Mouse (Mus musculus): ENCODE data around the gene Tctex1d4. TPM values are rescaled to one million over a fixed set of nuclear protein-coding genes. Genes with fewer than 3 reads are reported as not detected.

Tctex1d4 gene
- polyA plus RNA-seq, 1 experiment from 2014 or later: not detected

GRCm38 (mm10) chr4:117131890-117132793 lies 5.5 kb downstream of the Tctex1d4 start:
- no peak for ATAC-seq (ENCODE audit: low FRiP score)
- no peak overlapping the region; the same call in 1 of the 2 replicates for H3K27ac ChIP-seq (replicated peaks)

GRCm38 (mm10) chr4:117132794-117133143 lies 6.2 kb downstream of the Tctex1d4 start:
- H3K9ac ChIP-seq (replicated peaks): peak overlapping the region; percentile 85

More at GRCm38 (mm10) chr4:117131890-117132793, 5.5 kb downstream of the Tctex1d4 start:
- H3K4me1 ChIP-seq: peaks cover 29% of the 10 kb centered on the region
- no peaks in the 10 kb centered on the region for H3K27me3 ChIP-seq (replicated peaks)
- WGBS: 10% methylated on average over 7 of the region's 7 CpGs
- no peaks in the 10 kb centered on the region for H3K9me3 ChIP-seq (replicated peaks)
- peak overlapping the region; percentile 73 for H3K4me2 ChIP-seq
- peak overlapping the region; percentile 85 for H3K9ac ChIP-seq (replicated peaks)
- peak overlapping the region; percentile 91 for H3K4me3 ChIP-seq (replicated peaks)
- peaks cover 38% of the 10 kb centered on the region for H3K36me3 ChIP-seq

DNA sequence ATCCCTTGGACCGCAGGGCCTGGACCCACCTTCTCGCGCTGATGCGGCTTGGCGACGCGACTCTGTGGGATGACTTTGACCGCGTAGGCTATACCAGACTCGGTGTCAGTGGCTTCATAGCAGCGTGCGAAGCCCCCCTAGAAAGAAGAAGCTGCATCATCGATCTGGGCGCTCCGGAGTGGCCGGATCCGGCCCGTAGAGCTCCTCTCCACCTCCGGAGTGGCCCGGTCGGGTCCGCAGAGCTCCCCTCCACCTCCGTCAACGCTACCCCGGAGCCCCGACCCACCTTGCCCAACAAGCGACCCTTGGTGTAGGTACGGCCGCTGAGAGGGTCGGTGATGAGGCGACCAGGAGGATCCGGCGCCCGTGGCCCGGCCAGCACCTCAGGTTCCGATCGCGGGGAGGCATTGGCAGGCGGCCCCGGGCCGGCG lies 6.8 kb downstream of the Tctex1d4 start:
- H3K4me1 ChIP-seq: peaks cover 29% of the 10 kb centered on the region
- H3K4me2 ChIP-seq: peak overlapping the region; percentile 73
- peak overlapping the region; percentile 91 for H3K4me3 ChIP-seq (replicated peaks)
- peak overlapping the region; percentile 85 for H3K9ac ChIP-seq (replicated peaks)
- peak overlapping the region; percentile 88 for H3K27ac ChIP-seq (replicated peaks)
- under 1% methylated on average over 42 of the region's 42 CpGs for WGBS
- peak; percentile 49 for ATAC-seq (ENCODE audit: low FRiP score)
- H3K36me3 ChIP-seq: peaks cover 30% of the 10 kb centered on the region
- no peaks in the 10 kb centered on the region for H3K27me3 ChIP-seq (replicated peaks)
- H3K9me3 ChIP-seq (replicated peaks): no peaks in the 10 kb centered on the region

More at GRCm38 (mm10) chr4:117132794-117133143, 6.2 kb downstream of the Tctex1d4 start:
- Histone ChIP-seq H3K4me2 (peak overlapping the region; percentile 73), H3K27me3 (replicated peaks) (no peaks in the 10 kb centered on the region), H3K36me3 (peaks cover 35% of the 10 kb centered on the region), H3K4me1 (peaks cover 29% of the 10 kb centered on the region), H3K4me3 (replicated peaks) (peak overlapping the region; percentile 91), H3K9me3 (replicated peaks) (no peaks in the 10 kb centered on the region), H3K27ac (replicated peaks) (peak overlapping the region; percentile 88)
- no peak for ATAC-seq (ENCODE audit: low FRiP score)
- WGBS: 7% methylated on average over 11 of the region's 11 CpGs

GRCm38 (mm10) chr4:117133817-117134600 lies 7.4 kb downstream of the Tctex1d4 start, which contains the start of gene Plk3:
TSS of gene Plk3 (minus strand) at chr4:117133963.
- 2% methylated on average over 46 of the region's 48 CpGs for WGBS
- H3K4me3 ChIP-seq (replicated peaks): peak within 1 kb of the TSS; percentile 91

DNA sequence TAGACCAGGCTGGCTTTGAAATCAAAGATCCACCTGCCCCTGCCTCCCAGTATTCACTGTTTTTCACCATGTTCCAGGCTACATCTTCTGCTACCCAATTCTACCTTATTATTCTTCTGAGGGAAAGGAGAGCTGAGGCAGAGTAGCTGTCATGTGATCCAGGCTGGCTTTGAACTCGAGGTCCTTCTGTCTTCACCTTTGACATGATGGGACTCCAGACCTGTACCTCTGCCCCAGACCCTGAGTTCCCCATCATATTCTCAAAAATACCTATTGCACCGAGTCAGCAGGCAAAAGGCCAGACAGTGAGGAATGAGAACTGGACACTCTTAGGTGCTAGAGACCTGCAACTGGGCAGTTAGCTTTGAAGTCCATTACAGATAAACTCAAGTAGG lies 8.0 kb downstream of the Tctex1d4 start:
- Histone ChIP-seq H3K36me3 (peaks cover 19% of the 10 kb centered on the region), H3K27me3 (replicated peaks) (no peaks in the 10 kb centered on the region), H3K9ac (replicated peaks) (no peak overlapping the region), H3K4me2 (peak overlapping the region; percentile 73), H3K27ac (replicated peaks) (peak overlapping the region; percentile 88; the same call in 1 of the 2 replicates), H3K4me3 (replicated peaks) (peak overlapping the region; percentile 91; the same call in 1 of the 2 replicates), H3K9me3 (replicated peaks) (no peaks in the 10 kb centered on the region), H3K4me1 (peaks cover 29% of the 10 kb centered on the region)
- ATAC-seq (ENCODE audit: low FRiP score): no peak
- 37% methylated on average over 2 of the region's 2 CpGs for WGBS

More at GRCm38 (mm10) chr4:117133817-117134600, 7.4 kb downstream of the Tctex1d4 start, which contains the start of gene Plk3:
- Histone ChIP-seq H3K27ac (replicated peaks) (peak within 1 kb of the TSS; percentile 88), H3K36me3 (peaks cover 25% of the 10 kb centered on the region), H3K4me2 (peak within 1 kb of the TSS; percentile 73), H3K27me3 (replicated peaks) (no peaks in the 10 kb centered on the region), H3K9me3 (replicated peaks) (no peaks in the 10 kb centered on the region), H3K4me1 (peaks cover 29% of the 10 kb centered on the region), H3K9ac (replicated peaks) (peak within 1 kb of the TSS; percentile 85)
- peak; percentile 93 for ATAC-seq (ENCODE audit: low FRiP score)

DNA sequence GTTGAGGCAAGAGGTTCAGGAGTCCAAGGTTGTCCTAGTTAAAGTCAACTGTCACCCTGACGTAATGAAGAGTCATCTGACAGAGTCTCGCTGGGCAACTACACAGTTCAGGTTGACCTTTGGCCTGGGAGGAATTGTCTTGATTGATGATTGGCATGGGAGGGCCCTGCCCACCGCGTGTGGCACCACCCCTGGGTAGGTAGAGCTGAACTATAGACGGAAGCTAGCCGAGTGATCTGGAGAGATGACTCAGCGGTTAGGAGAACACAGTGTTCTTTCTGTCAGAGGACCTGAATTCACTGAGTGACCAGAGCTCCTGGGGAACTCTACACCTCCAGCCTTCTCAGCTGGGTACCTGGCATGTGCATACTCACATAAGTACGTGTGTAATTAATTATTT lies 9.4 kb downstream of the Tctex1d4 start:
- Histone ChIP-seq H3K4me3 (replicated peaks) (no peak overlapping the region), H3K4me1 (peaks cover 29% of the 10 kb centered on the region), H3K4me2 (no peak overlapping the region), H3K36me3 (peaks cover 5% of the 10 kb centered on the region; the same call in 1 of the 2 replicates), H3K9ac (replicated peaks) (no peak overlapping the region), H3K27me3 (replicated peaks) (no peaks in the 10 kb centered on the region), H3K9me3 (replicated peaks) (no peaks in the 10 kb centered on the region), H3K27ac (replicated peaks) (no peak overlapping the region)
- WGBS: 36% methylated on average over 8 of the region's 8 CpGs
- no peak for ATAC-seq (ENCODE audit: low FRiP score)

GRCm38 (mm10) chr4:117138295-117139216 lies 12.0 kb downstream of the Tctex1d4 start:
- Histone ChIP-seq H3K4me1 (peaks cover 9% of the 10 kb centered on the region), H3K27ac (replicated peaks) (no peak overlapping the region), H3K36me3 (no peaks in the 10 kb centered on the region), H3K4me3 (replicated peaks) (no peak overlapping the region), H3K9me3 (replicated peaks) (no peaks in the 10 kb centered on the region), H3K27me3 (replicated peaks) (no peaks in the 10 kb centered on the region), H3K9ac (replicated peaks) (no peak overlapping the region), H3K4me2 (no peak overlapping the region)
- ATAC-seq (ENCODE audit: low FRiP score): no peak
- WGBS: 72% methylated on average over 15 of the region's 17 CpGs

- no peak overlapping the region for H3K4me3 ChIP-seq (replicated peaks)
- no peaks in the 10 kb centered on the region for H3K9me3 ChIP-seq (replicated peaks)
- H3K4me1 ChIP-seq: peaks cover 5% of the 10 kb centered on the region
- no peak for ATAC-seq (ENCODE audit: low FRiP score)
- no peak overlapping the region for H3K9ac ChIP-seq (replicated peaks)
- no peaks in the 10 kb centered on the region for H3K27me3 ChIP-seq (replicated peaks)
- H3K36me3 ChIP-seq: no peaks in the 10 kb centered on the region
- H3K27ac ChIP-seq (replicated peaks): no peak overlapping the region
- no peak overlapping the region for H3K4me2 ChIP-seq
- WGBS: 3% methylated on average over 2 of the region's 2 CpGs
Observed at GRCm38 (mm10) chr4:117139217-117139612, 12.6 kb downstream of the Tctex1d4 start.

- H3K9ac ChIP-seq (replicated peaks): no peak overlapping the region
- ATAC-seq (ENCODE audit: low FRiP score): no peak
- no peaks in the 10 kb centered on the region for H3K9me3 ChIP-seq (replicated peaks)
- H3K36me3 ChIP-seq: no peaks in the 10 kb centered on the region
- no peaks in the 10 kb centered on the region for H3K4me1 ChIP-seq
- H3K27ac ChIP-seq (replicated peaks): no peak overlapping the region
- no peak overlapping the region for H3K4me2 ChIP-seq
- no peak overlapping the region for H3K4me3 ChIP-seq (replicated peaks)
- WGBS: 36% methylated on average over 4 of the region's 4 CpGs
- no peaks in the 10 kb centered on the region for H3K27me3 ChIP-seq (replicated peaks)
Observed at GRCm38 (mm10) chr4:117140613-117141012, 14.0 kb downstream of the Tctex1d4 start.

DNA sequence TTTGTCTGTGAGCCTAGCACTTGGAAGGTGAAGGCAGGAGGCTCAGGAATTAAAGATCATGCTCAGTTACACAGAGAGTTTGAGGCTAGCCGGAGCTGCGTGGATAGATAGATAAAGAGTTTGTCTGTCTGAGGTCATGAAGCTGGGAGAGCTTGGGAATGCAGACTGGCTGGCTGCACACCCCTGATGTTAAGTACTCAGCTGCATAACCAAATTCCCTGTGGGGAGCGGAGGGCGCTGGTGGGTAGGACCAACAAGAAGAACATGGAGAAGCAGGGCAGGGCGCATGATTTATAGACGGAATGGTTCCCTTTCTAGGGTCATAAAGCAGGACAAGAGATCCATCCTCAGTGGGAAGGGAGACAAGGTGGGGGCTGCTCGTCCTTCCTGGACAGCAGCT lies 16.4 kb downstream of the Tctex1d4 start:
- no peaks in the 10 kb centered on the region for H3K27me3 ChIP-seq (replicated peaks)
- H3K4me3 ChIP-seq (replicated peaks): no peak overlapping the region
- H3K36me3 ChIP-seq: no peaks in the 10 kb centered on the region
- 48% methylated on average over 7 of the region's 7 CpGs for WGBS
- H3K27ac ChIP-seq (replicated peaks): no peak overlapping the region
- H3K4me2 ChIP-seq: no peak overlapping the region
- no peaks in the 10 kb centered on the region for H3K4me1 ChIP-seq
- ATAC-seq (ENCODE audit: low FRiP score): no peak
- no peak overlapping the region for H3K9ac ChIP-seq (replicated peaks)
- H3K9me3 ChIP-seq (replicated peaks): no peaks in the 10 kb centered on the region

GRCm38 (mm10) chr4:117145248-117145647 lies 18.7 kb downstream of the Tctex1d4 start:
- Histone ChIP-seq H3K36me3 (peaks cover 6% of the 10 kb centered on the region), H3K4me3 (replicated peaks) (no peak overlapping the region), H3K27ac (replicated peaks) (no peak overlapping the region), H3K4me2 (no peak overlapping the region), H3K27me3 (replicated peaks) (no peaks in the 10 kb centered on the region), H3K4me1 (no peaks in the 10 kb centered on the region), H3K9ac (replicated peaks) (no peak overlapping the region), H3K9me3 (replicated peaks) (no peaks in the 10 kb centered on the region)
- WGBS: 91% methylated on average over 13 of the region's 13 CpGs
- no peak for ATAC-seq (ENCODE audit: low FRiP score)

Data from neural tube, embryonic 15.5 days (tissue).